Mouse (Mus musculus): Measurements from ENCODE around the gene Gdf1. TPM values are rescaled to one million over a fixed set of nuclear protein-coding genes. Genes with fewer than 3 reads are reported as not detected.

Gene Gdf1
- polyA plus RNA-seq, 1 experiment from 2014 or later = 0.16 TPM

- DNase-seq (peak; percentile 63), ATAC-seq (peak; percentile 43; the same call in 1 of the 2 replicates)
- peaks cover 27% of the 10 kb centered on the region for H3K4me1 ChIP-seq (ENCODE audit: insufficient read depth)
- H3K4me3 ChIP-seq (ENCODE audit: low read depth, low read length) = no peak overlapping the region
- H3K9me3 ChIP-seq (ENCODE audit: low read length) = no peaks in the 10 kb centered on the region
- H3K27ac ChIP-seq (ENCODE audit: low read depth) = 0 out of 2 replicates have a peak overlapping the region, but pooled peaks have one; percentile 6
- H3K27me3 ChIP-seq (ENCODE audit: insufficient read depth, low read length) = no peaks in the 10 kb centered on the region
- H3K36me3 ChIP-seq (replicated peaks; ENCODE audit: insufficient read depth, low read length) = peaks cover 77% of the 10 kb centered on the region
- TF ChIP-seq EP300 (IDR thresholded peaks at IDR 0.05; ENCODE audit: low read depth) (no peak), CTCF (IDR thresholded peaks at IDR 0.05; ENCODE audit: low read depth) (peak; percentile 69)
- 69% methylated on average over 6 of the region's 6 CpGs for WGBS (ENCODE audit: insufficient replicate concordance)
- H3K9ac ChIP-seq (replicated peaks) = no peak overlapping the region
- H3K4me2 ChIP-seq (ENCODE audit: low read depth, low read length) = no peak overlapping the region
These were observed 14.1 kb downstream of the Gdf1 start for GRCm38 (mm10) chr8:70343696-70344095.

GRCm38 (mm10) chr8:70344279-70344678 is 14.7 kb downstream of the Gdf1 start:
- ATAC-seq = peak; percentile 29
- Histone ChIP-seq H3K36me3 (replicated peaks; ENCODE audit: insufficient read depth, low read length) (peaks cover 77% of the 10 kb centered on the region), H3K9ac (replicated peaks) (no peak overlapping the region), H3K27me3 (ENCODE audit: insufficient read depth, low read length) (no peaks in the 10 kb centered on the region), H3K4me1 (ENCODE audit: insufficient read depth) (peaks cover 33% of the 10 kb centered on the region), H3K4me3 (ENCODE audit: low read depth, low read length) (no peak overlapping the region), H3K9me3 (ENCODE audit: low read length) (no peaks in the 10 kb centered on the region), H3K4me2 (ENCODE audit: low read depth, low read length) (no peak overlapping the region), H3K27ac (ENCODE audit: low read depth) (0 out of 2 replicates have a peak overlapping the region, but pooled peaks have one; percentile 6)
- no peak for DNase-seq
- TF ChIP-seq CTCF (IDR thresholded peaks at IDR 0.05; ENCODE audit: low read depth) (no peak), EP300 (IDR thresholded peaks at IDR 0.05; ENCODE audit: low read depth) (no peak)
- 74% methylated on average over 2 of the region's 2 CpGs for WGBS (ENCODE audit: insufficient replicate concordance)

GRCm38 (mm10) chr8:70347443-70347842 is 17.8 kb downstream of the Gdf1 start:
- DNase-seq = no peak
- Histone ChIP-seq H3K27ac (ENCODE audit: low read depth) (no peak overlapping the region), H3K4me2 (ENCODE audit: low read depth, low read length) (no peak overlapping the region), H3K36me3 (replicated peaks; ENCODE audit: insufficient read depth, low read length) (peaks cover 50% of the 10 kb centered on the region), H3K27me3 (ENCODE audit: insufficient read depth, low read length) (no peaks in the 10 kb centered on the region), H3K4me3 (ENCODE audit: low read depth, low read length) (no peak overlapping the region), H3K9me3 (ENCODE audit: low read length) (no peaks in the 10 kb centered on the region), H3K4me1 (ENCODE audit: insufficient read depth) (peaks cover 56% of the 10 kb centered on the region), H3K9ac (replicated peaks) (no peak overlapping the region)
- 86% methylated on average over 4 of the region's 4 CpGs for WGBS (ENCODE audit: insufficient replicate concordance)
- TF ChIP-seq CTCF (IDR thresholded peaks at IDR 0.05; ENCODE audit: low read depth) = no peak
- TF ChIP-seq EP300 (IDR thresholded peaks at IDR 0.05; ENCODE audit: low read depth) = no peak
- ATAC-seq = no peak

GRCm38 (mm10) chr8:70347860-70348420 is 18.3 kb downstream of the Gdf1 start:
- Histone ChIP-seq H3K36me3 (replicated peaks; ENCODE audit: insufficient read depth, low read length) (peaks cover 45% of the 10 kb centered on the region), H3K4me3 (ENCODE audit: low read depth, low read length) (no peak overlapping the region), H3K27me3 (ENCODE audit: insufficient read depth, low read length) (no peaks in the 10 kb centered on the region), H3K4me1 (ENCODE audit: insufficient read depth) (peaks cover 56% of the 10 kb centered on the region), H3K27ac (ENCODE audit: low read depth) (no peak overlapping the region), H3K9ac (replicated peaks) (no peak overlapping the region), H3K4me2 (ENCODE audit: low read depth, low read length) (no peak overlapping the region), H3K9me3 (ENCODE audit: low read length) (no peaks in the 10 kb centered on the region)
- ATAC-seq (no peak), DNase-seq (no peak)
- WGBS (ENCODE audit: insufficient replicate concordance) = 61% methylated on average over 1 of the region's 1 CpGs
- no peak for TF ChIP-seq EP300 (IDR thresholded peaks at IDR 0.05; ENCODE audit: low read depth)
- TF ChIP-seq CTCF (IDR thresholded peaks at IDR 0.05; ENCODE audit: low read depth) = no peak

- no peaks in the 10 kb centered on the region for H3K9me3 ChIP-seq (ENCODE audit: low read length)
- TF ChIP-seq EP300 (IDR thresholded peaks at IDR 0.05; ENCODE audit: low read depth) (no peak), CTCF (IDR thresholded peaks at IDR 0.05; ENCODE audit: low read depth) (no peak)
- H3K4me1 ChIP-seq (ENCODE audit: insufficient read depth) = peaks cover 71% of the 10 kb centered on the region
- 33% methylated on average over 15 of the region's 15 CpGs for WGBS (ENCODE audit: insufficient replicate concordance)
- H3K27ac ChIP-seq (ENCODE audit: low read depth) = peak overlapping the region; percentile 98
- H3K36me3 ChIP-seq (replicated peaks; ENCODE audit: insufficient read depth, low read length) = peaks cover 29% of the 10 kb centered on the region
- ATAC-seq = no peak
- peak overlapping the region; percentile 96 for H3K4me2 ChIP-seq (ENCODE audit: low read depth, low read length)
- peak overlapping the region; percentile 91 for H3K4me3 ChIP-seq (ENCODE audit: low read depth, low read length)
- H3K27me3 ChIP-seq (ENCODE audit: insufficient read depth, low read length) = no peaks in the 10 kb centered on the region
- DNase-seq = no peak
- H3K9ac ChIP-seq (replicated peaks) = peak overlapping the region; percentile 100
These were observed 21.7 kb downstream of the Gdf1 start for GRCm38 (mm10) chr8:70351035-70351999.

GRCm38 (mm10) chr8:70352000-70352384 is 22.4 kb downstream of the Gdf1 start:
- TF ChIP-seq CTCF (IDR thresholded peaks at IDR 0.05; ENCODE audit: low read depth) (no peak), EP300 (IDR thresholded peaks at IDR 0.05; ENCODE audit: low read depth) (no peak)

More at GRCm38 (mm10) chr8:70352000-70352384, 22.4 kb downstream of the Gdf1 start:
- H3K36me3 ChIP-seq (replicated peaks; ENCODE audit: insufficient read depth, low read length) = peaks cover 26% of the 10 kb centered on the region
- no peaks in the 10 kb centered on the region for H3K9me3 ChIP-seq (ENCODE audit: low read length)
- peak overlapping the region; percentile 100 for H3K9ac ChIP-seq (replicated peaks)
- peak overlapping the region; percentile 96 for H3K4me2 ChIP-seq (ENCODE audit: low read depth, low read length)
- WGBS (ENCODE audit: insufficient replicate concordance) = 23% methylated on average over 3 of the region's 3 CpGs
- no peak for ATAC-seq
- H3K27me3 ChIP-seq (ENCODE audit: insufficient read depth, low read length) = no peaks in the 10 kb centered on the region
- DNase-seq = no peak
- H3K27ac ChIP-seq (ENCODE audit: low read depth) = peak overlapping the region; percentile 98
- H3K4me1 ChIP-seq (ENCODE audit: insufficient read depth) = peaks cover 73% of the 10 kb centered on the region
- H3K4me3 ChIP-seq (ENCODE audit: low read depth, low read length) = peak overlapping the region; percentile 91

Measured in liver, postnatal 0 days (tissue).